Mouse (Mus musculus) neural tube, embryonic 10.5 days (tissue): ENCODE data around the gene Lmbr1.
A peak's percentile ranks its signal among the peaks of the same experiment; 100 is the strongest.
"Not testable (repeated sequence)": the region's sequence is repeated elsewhere in the genome, so short reads cannot be mapped to it uniquely, and the experiment has no call there.

Source experiments
- DNase-seq: peaks from one replicate; pipeline ENCODE4 v3.0.0-alpha.2; 2017; ENCODE audit warnings: low spot score; ENCODE audit errors: extremely low spot score

The Lmbr1 gene

DNA sequence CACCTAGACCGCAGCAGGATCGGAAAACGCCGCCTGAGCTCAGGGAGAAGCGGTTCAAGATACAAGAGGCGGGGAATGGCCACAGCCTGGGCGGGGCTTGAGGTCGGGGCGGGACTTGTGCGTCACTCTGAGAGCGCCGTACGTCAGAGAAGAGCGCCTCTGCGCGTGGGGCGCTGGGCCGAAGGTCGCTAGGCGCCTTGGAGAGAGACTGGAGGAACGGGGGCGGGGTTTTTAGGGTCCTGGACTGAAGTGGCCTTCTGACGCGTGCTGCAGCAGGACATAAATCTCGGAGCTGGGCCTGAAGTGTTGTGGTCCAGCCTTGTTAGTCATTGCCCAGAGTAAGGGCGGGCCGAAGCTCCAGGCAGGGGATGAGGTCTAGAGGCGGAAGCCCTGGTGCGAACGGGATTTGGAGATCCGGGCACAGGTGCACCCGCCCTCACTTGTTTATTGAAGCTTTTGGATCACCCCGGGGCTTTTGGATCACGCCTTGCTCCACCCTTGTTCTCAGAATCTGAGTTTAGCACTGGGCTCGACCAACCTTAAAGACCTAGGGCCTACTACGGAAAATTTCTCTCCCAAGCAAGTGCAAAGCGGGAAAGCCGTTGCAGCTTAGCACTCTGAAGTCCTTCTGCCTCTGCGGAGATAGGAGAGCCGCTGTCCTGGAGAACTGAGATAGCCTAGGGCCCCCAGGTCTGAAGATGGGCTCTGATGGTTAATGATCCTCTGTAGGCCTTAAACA, at the start of gene Lmbr1:
Lmbr1 (minus strand) TSS at position 93 of the 739 bp plus-strand sequence.
- DNase-seq: peak; percentile 95

DNA sequence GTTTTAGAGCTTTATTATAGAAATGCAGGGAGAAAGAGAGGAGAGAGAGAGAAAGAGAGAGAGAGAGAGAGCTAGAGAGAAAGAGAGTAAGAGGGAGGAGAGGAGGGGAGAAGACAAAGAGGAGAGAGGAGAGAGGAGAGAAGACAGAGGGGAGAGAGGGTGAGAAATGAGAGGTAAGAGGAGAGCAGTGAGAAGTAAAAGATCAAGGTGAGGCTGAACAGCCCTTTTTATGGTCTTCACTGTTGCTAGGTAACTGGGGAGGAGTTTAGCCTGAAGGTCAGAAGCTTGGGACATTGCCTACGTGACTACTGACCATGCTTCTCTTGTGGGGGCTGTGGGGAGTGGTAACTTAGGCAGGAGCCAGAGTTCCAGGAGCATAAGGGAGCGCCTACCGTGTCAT, 45.1 kb upstream of the Lmbr1 start:
- not testable (repeated sequence) for DNase-seq

DNA sequence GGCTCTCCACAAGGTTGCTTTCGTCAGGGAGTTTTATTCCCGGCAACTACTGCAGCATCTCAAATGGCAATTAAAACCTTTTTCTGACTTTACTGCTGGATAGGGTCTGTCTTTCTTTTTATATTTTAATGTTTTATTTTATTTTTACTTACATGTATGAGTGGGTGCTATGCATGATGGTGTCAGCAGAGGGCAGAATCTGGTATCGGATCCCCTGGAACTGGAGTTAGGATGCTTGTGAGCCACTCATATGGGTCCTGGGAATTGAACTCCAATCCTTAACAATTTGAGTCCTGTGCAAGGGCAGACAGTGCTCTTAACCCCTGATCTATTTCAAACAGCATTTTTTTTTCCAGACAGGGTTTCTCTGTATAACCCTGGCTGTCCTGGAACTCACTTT, 34.9 kb upstream of the Lmbr1 start:
- no peak for DNase-seq

DNA sequence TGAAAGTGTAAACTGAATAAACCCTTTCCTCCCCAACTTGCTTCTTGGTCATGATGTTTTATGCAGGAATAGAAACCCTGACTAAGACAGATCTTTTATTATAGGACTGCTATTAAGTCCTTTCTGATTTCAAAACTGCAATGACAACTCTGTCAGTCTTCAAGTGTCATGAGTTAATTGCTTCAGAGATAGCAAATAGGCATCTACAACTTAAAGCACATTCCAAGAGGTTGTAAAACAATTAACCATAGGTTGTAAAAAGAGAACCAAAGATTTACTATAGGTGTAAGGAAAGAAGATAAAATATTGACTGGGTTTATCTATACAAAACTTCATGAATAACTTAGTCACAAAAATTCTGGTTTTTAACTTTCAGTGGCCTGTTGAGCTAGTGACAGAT, 32.7 kb upstream of the Lmbr1 start:
- no peak for DNase-seq

DNA sequence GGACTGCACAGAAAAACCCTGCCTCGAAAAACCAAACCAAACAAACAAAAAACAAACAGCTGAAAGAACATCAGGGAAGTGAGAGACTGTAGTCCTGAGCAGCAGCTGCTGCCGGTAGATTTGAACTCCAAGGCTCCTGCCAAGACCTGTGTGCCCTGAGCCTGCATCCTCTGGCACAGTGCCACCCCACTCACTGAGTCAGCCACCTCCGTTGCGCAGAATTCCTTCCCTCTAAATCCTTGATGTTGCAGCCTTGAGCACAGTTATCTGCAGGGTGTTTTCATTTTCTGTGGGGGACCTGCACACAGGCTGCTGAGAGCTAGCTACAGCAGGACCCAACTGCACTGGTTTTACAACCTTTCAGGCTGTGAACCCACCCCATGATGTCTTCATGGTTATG, 20.2 kb upstream of the Lmbr1 start:
- DNase-seq: no peak

DNA sequence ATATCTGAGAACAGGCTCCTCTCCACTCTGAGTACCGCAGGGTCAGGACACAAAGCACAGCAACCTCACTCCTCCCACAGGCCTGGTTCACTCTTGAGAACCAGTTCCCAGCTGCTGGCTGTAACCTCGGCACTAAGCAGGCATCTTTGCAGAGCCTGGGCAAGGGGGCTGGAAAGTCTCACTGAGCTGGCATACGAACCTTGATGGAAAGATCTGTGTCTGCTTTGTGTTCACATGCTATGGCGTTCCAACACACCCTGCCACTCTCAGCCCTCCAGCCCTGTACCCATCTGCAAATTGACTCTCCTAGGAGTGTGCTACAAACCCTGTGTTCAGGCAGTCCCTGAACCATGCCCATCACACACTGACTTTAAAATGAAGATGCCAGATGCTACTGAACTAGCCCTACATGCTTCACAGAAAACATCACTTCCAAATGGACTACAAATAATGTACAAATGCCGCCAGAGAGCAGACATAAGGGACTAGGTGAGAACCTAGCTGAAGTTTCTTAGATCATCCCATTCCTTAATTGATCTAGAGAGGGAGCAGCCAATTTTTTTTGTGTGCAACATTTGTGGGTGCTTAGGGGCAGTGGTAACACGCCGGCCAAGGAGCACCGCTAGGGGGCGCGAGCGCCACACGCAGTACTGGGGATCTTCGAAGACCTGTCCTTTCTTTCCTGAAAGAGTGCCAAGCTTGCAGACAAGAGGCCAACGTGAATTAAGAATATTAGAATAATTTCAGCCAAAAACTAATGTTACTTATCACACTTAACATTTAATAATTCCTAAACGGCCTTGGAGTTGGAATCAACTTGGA, 11.0 kb upstream of the Lmbr1 start:
- peak; percentile 77 for DNase-seq

DNA sequence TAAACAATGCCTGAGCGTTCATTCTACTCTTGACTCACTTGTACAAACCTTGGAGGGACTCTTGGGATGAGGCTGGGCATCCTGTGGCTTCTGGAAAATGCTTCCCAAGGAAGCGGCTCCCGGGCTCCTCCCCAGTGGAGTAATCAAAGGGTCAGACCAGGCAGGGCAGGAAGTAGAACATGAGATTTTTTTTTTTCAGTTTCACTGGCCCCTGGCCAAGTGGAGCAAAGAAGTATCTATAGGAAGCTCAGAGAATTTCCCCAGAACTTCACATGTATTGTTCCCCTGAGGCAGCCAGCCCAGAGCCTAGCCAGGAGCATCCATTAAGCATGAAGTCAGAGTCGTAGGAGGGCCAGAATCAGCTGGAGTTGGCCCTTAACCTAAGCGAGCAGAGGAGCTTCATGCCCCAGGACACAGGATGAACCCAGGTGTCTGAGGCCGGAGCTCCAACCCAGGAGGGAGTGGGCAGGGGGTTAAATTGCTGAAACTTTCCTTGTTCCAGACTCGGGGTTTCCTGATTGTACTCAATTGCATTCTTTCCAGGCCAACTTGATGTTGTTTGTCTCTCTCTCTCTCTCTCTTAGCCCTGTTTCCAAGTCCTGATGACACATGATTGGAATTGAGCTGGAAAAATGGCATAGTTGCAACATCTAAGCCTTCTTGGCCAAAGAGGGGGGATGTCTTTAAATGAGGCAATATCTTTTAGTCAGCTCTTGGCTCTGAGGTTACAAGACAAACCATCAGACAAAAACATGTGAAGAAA, 10.2 kb upstream of the Lmbr1 start:
- DNase-seq: no peak

DNA sequence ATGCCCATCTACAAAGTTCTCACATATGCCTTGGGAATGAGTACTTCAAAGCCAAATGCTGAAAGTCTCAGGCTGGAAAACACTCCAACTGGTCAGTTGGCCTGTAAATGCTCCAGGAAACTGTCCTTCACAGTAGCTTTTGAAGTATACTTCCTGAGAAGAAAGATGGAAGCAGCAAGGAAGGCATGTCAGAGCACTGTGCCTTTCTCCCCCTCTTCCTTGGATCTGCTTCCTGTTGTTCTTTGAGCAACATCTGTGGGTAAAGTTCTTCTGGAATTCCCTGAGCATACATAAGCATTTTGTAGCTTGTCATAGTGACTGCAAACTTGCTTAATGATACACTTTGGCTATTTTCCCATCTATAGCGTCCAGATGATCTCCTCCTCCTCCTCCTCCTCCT, 9.4 kb upstream of the Lmbr1 start:
- DNase-seq: no peak

DNA sequence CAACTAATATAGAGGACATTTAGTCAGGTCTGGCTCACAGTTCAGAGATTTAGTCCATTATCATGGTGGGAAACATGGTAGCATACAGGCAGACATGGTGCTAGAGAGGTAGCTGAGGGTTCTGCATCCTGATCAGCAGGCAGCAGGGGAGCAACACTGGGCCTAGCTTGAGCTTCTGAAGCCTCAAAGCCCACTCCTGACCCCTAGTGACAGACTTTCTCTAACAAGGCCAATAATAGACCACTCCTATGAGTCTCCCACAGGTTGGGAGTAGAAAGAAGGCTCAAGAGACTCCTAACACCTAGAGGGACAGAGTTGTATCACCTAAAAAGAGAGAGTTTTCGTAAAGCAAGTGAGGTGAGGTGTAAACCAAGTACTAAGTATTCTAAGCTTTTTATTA, 4.6 kb upstream of the Lmbr1 start:
- no peak for DNase-seq

DNA sequence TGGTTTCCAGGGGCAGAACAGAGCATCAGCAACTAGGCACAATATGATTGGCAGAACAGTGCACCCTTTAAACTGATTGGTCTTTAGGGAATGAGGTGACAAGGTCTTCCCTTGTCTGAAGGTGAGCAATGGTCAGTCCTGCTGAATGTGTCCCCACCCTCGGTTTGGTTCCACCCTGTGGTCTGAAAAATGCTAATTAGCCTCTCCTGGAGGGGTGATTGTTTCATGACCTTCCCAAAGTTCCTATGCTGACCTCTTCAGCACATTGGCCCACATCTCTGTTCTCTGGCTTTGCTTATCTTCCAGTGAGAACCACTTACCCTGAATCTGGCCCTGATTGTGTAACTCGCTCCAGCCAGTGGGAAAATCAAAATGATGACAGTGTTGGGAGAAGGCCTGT, 1.9 kb upstream of the Lmbr1 start:
- no peak for DNase-seq

DNA sequence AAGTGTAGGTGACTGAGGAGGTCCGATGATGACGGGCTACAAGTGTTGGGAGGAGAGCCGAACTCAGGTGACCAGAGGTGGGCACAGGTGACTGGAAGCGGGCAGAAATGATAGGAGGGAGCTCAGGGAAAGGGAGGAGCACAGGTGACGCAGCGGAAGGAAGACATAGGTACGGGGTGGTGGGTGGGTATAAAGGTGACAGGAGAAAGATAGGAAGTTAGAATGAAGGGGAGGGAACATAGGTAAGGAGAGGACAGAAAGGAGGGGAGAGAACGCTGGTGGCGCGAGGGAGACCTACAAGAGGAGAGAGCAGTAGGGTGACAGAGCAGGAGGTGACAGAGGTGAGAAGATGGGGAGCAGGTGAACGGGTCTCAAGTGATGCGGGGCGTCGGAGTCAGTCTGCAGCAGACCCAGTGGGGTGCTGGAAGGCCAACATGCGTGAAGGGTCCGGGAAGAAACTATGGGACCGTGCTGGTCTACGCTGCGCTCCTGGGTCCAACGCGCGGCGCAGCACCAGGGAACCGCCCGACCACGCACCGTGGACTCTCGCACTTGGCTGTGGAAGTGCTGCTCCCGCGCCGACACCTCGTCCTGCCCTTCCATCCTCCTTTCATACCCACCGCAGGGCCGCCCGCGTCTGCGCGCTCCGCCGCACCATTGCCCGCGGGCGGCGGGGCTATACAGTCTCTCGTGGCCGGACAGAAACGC, 446 bp downstream of the Lmbr1 start:
- DNase-seq: no peak

DNA sequence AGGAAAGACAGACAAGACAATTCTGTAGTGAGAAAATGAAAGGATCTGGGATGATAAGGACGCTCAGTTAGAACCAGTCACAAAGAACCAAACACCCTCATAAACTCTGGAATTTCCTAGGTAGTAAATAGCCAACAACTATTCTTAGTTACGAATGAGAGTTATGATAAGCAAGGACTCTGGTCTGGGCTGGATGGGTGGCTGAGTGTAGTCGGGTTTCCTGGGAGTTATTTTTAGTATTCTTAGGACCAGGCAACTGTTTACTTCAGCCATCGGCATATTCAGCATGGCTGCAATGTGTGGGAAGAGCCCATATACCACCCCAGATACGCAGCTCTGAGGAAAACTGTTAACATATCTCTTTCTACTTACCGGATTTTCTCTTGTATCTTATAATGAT, 14.7 kb downstream of the Lmbr1 start:
- no peak for DNase-seq

DNA sequence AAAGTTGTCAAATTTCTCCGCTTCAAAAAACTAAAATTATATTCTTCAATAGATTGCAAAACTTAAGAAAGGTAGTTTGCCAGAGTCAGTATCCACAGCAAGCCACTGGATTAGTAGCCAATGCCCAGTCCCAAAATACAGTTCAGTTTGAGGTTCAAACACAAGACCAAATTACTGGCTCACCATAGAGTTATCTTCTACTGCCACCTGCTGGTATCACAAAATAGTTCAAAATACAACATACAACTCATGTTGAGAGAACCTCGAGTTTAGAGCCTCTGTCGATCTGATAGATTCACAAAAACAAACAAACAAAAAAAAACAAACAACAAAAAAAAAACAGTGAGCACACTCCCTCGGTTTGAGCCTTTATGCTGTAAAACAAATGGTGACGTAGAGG, 42.4 kb downstream of the Lmbr1 start:
- DNase-seq: no peak

DNA sequence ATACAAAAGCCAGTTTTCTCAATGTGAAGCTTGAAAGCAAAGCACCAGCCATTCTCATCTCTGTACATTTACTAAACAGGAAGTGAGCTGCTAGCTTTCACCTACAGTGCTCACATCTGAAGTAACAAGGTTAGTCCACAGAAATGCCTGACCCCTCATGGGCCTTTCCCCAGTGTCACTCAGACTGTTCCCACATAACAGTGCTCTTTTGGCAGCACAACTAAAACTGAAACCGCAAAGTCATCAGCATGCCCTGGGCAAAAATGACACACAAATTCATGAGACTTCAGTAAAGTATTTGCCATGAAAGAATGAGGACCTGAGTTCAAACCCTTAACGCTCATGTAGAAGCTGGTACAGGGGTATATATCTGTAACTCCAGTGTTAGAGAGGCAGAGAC, 55.7 kb downstream of the Lmbr1 start:
- DNase-seq: no peak

DNA sequence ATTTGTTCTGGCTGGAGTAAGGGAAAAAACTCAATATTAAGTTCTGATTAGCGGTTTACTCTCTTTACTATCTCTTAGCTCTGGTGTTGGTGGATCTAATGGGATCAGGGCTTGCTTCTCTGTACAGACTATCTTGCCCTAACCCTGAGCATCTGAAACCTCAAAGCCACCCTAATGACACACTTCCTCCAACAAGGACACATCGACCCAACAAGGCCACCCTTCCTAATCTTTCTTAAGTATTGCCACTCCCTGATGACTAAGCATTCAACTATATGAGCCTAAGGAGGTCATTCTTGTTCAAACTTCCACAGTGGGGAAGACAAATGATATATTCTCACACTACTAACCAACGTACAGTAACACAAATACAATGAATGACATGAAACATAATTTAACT, 69.0 kb downstream of the Lmbr1 start:
- no peak for DNase-seq

DNA sequence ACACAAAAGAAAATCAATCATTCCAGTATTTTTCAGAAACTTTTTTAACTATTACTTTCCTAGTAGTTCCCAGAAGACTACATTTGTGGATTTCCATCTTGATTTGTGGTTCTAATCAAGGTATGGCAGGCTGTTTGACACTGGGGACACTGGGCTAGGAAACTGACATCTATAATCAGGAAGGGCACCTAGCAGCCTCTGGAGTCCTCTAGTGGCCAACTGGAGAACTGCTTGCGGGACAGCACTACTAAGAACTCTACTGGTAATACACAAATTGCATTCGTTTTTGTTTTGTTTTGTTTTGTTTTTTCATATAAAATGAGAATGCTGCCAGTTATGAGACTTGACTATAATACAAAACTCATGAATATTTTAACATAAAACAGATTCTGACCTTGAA, 85.0 kb downstream of the Lmbr1 start:
- peak; percentile 61 for DNase-seq

DNA sequence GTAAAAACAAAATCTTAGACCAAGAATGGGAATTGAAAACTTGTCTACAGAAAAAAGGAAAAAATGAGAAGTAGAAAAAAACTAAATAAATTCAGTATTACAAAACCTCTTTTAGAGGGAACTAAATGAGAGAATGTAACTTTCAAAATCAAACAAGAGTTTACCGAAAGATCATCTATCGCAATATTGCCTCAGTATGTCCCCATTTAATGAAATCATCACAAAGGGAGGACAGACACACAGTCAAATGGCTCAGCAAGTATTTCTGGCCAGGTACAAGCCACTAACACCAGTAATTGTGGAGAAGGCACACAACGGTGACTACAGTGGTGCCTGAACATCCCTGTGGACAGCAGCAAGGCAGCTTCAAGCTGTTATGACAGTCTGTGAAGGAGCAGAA, 88.1 kb downstream of the Lmbr1 start:
- DNase-seq: no peak

DNA sequence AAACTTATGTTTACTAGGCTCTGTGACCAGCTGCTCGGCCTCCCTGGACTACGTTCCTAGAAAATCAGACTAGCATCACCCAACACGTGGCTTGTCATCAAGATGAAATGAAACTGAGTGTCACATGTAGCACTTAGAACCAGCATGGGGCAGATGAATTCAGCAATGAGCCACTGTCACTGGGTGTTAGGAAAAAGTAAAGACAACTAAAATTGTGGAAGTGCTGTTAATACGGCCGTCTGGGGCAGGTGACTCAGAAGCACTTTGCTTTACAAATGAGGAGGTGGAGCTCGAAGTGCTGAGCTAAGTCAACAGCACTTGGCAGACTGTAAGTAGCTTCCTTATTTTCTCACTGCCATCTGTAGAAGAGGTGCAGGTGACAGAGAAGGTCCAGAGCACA, 88.5 kb downstream of the Lmbr1 start:
- no peak for DNase-seq

DNA sequence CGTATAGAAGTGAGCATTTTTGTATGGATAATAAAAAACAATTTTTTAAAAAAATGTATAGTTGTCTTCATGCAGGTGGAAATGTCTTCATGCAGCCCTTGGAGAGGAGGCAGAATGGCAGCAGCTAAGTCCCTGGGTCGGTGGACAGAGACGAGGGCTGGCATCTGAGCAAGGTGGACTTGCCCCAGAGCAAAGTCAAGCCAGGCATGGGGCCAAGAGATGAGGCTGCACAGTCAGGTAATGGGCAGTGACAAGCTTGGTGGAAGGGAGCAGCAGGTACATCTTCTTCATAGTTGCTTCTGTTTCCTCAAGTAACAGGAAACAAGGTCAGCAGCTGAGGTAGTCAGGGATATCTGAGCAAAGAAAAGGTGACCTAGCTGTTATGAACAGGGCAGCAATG, 97.1 kb downstream of the Lmbr1 start:
- no peak for DNase-seq

DNA sequence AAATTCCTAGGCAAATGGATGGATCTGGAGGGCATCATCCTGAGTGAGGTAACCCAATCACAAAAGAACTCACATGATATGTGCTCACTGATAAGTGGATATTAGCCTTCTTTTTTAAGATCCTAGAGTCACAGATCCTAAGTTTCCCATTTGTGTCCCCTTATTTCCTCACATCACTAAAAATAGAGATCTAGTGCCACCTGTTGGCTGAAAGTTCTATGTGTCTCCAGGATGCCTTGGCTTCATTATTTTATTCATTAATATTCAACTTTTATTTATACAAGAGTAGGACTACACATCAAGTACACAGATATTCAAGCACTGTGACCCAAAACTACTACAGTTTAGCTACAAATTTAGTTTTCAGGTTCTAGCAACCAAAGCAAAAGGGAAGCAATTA, 103.4 kb downstream of the Lmbr1 start:
- DNase-seq: no peak

DNA sequence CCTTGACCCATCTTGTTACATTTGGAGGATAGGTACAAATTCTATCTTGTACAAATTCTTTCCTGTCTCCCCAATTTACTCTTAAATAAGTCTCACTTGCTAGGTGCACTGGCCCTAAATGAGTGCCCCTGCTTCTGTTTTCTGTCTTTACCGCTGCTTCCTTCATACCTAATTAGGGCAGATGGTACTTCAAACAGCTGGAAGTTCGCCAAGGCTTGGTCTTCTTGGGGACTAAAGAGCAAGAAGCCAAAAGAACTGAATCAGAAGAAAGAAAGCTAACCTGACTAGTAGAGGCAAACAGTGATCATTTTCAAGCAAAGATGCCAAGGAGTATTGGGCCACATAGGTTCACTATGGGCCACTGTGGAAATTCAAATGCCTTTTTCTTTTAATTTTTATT, 104.8 kb downstream of the Lmbr1 start:
- no peak for DNase-seq

DNA sequence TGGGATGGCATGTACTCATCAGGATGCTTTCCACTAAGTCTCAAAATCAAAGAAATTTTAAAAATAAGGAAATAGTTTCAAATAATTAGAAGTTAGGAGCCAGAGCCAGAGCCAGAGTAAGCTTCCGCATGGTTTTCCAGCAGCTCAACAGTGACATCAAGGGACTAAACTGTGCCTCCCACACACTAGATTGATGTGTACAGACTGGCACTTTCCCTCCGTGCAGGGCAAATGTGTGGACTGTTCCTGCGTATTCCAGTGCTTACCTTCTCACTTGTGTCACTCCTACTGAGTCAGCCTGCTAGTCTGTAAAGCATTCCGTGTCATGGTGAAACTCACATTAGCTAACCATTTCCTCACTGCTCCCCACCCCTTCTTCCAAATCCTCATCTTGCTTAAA, 107.3 kb downstream of the Lmbr1 start:
- no peak for DNase-seq
